Mouse (Mus musculus) layer of hippocampus, adult 9-11 months (tissue): ENCODE data around the gene Otulinl.

Experiments used
- DNase-seq: peaks from one replicate; pipeline ENCODE4 v3.0.0; 2022

Gene Otulinl

DNA sequence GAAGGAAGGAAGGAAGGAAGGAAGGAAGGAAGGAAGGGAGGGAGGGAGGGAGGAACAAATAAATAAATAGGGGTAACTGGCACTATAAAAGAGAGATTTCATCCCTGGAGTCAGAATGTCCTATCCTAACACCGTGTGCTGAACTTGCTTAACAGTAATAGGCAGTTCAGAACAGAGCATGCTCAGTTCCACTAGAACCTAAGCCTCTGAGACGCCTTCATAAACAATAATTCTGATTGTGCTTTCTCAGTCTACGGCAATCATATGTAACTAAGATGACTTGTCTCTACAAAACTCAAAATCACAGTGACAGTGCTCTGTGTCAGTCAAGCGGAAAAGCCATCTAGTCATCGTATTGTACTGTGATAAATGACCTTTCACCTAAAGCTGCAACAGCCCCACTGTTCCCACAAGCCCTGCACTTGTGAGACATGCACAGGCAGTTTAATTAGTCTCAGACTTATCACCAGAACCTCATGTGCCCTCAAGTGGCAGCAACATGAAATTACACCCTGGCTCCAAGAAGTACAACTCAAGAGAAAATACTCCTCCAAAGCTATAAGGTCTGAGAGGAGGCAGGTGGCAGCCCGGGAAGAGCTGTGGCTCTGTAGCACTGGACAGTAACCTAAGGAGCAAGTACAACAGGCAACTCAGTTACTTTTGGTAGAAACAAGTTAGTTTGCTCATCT, 68.7 kb downstream of the Otulinl start:
- DNase-seq: peak; percentile 77

- no peak for DNase-seq
These were observed 71.8 kb downstream of the Otulinl start for GRCm38 (mm10) chr15:27609554-27609953.

GRCm38 (mm10) chr15:27605252-27605651, 76.1 kb downstream of the Otulinl start:
- no peak for DNase-seq
